Mouse (Mus musculus): ENCODE results near the gene Tmem41a.

- TF ChIP-seq POLR2A (IDR thresholded peaks at IDR 0.05; ENCODE audit: control insufficient read depth, extremely low read depth, insufficient read depth, low read length, poor library complexity), result no peak
- no peak for TF ChIP-seq CTCF (IDR thresholded peaks at IDR 0.05; ENCODE audit: borderline replicate concordance, control insufficient read depth, extremely low read depth, insufficient read depth, low read length, poor library complexity)
Measured at GRCm38 (mm10) chr16:21955591-21955990, 8.2 kb upstream of the Tmem41a start.
